Mouse (Mus musculus) midbrain, embryonic 11.5 days (tissue): ENCODE results near the gene Hcn3. TPM values are rescaled to one million over a fixed set of nuclear protein-coding genes. Genes with fewer than 3 reads are reported as not detected.
"Not testable (repeated sequence)": the region's sequence is repeated elsewhere in the genome, so short reads cannot be mapped to it uniquely, and the experiment has no call there.

Source experiments
- ATAC-seq: fragments of 200-750 bp; cut with Nextera tagmentation; 2 replicates; pipeline ENCODE4 v1.8.0; 2017; ENCODE audit warnings: moderate TSS enrichment, moderate library complexity; ENCODE audit not compliant: low FRiP score
- DNase-seq: peaks from one replicate; pipeline ENCODE4 v3.0.0; 2015; ENCODE audit warnings: low spot score; ENCODE audit errors: missing footprints
- H3K27ac ChIP-seq: fragments of 300-500 bp; sonication (generic); 2 replicates; pipeline ENCODE4 v1.5.1; 2014; ENCODE audit warnings: low read depth, low read length
- H3K27me3 ChIP-seq: fragments of 300-500 bp; sonication (generic); 2 replicates; pipeline ENCODE4 v1.6.1; 2014; ENCODE audit warnings: mild to moderate bottlenecking, low read length, moderate library complexity, mixed read lengths; ENCODE audit not compliant: control insufficient read depth, insufficient read depth
- H3K36me3 ChIP-seq: fragments of 300-500 bp; sonication (generic); 2 replicates; pipeline ENCODE4 v1.6.1; 2014; ENCODE audit warnings: mild to moderate bottlenecking, low read length, moderate library complexity, mixed read lengths; ENCODE audit not compliant: control insufficient read depth, insufficient read depth
- H3K4me1 ChIP-seq: fragments of 300-500 bp; sonication (generic); 2 replicates; pipeline ENCODE4 v1.6.1; 2014; ENCODE audit warnings: low read length; ENCODE audit not compliant: control insufficient read depth, insufficient read depth
- H3K4me2 ChIP-seq: fragments of 300-500 bp; sonication (generic); 2 replicates; pipeline ENCODE4 v1.6.1; 2014; ENCODE audit warnings: mild to moderate bottlenecking, moderate library complexity
- H3K4me3 ChIP-seq: fragments of 300-500 bp; sonication (generic); 2 replicates; pipeline ENCODE4 v1.5.1; 2014; ENCODE audit warnings: low read depth, low read length
- H3K9ac ChIP-seq: fragments of 300-500 bp; sonication (generic); 2 replicates; pipeline ENCODE4 v1.6.1; 2014; ENCODE audit warnings: low read length
- H3K9me3 ChIP-seq: fragments of 300-500 bp; sonication (generic); 2 replicates; pipeline ENCODE4 v1.6.1; 2016; ENCODE audit warnings: low read length; ENCODE audit not compliant: control insufficient read depth
- WGBS: fragments of 180-500 bp; shearing (Covaris S2); extraction: QIAGEN DNeasy Blood & Tissue Kit; methylation state at CpG from one replicate; pipeline ENCODE4 v1.1.7; 2014; 5-methylcytosine and 5-hydroxymethylcytosine counted together
- polyA plus RNA-seq: library from polyadenylated mRNA; unstranded; fragments of >200 nt; fragmentation: Nextera tagmentation; extraction: Ambion mirVana; gene quantifications from 2 replicates; pipeline ENCODE4 v1.2.1, GENCODE M21; 2014

The Hcn3 gene
- polyA plus RNA-seq, 1 experiment from 2014 or later = 4.5 TPM

DNA sequence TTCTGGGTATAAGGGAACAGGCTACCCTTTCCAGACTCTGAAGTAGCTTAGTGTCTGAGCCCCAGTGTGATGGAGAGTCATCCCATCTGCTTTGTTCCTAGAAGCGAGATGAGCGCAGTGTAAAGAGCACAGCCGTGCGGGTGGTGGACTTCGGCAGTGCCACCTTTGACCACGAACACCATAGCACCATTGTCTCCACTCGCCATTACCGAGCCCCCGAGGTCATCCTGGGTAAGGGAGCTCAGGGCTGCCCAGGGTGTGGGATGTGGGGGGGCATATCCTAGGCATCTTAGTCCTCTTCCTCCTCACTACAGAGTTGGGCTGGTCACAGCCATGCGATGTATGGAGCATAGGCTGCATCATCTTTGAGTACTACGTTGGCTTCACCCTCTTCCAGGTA lies 14.8 kb upstream of the Hcn3 start:
- DNase-seq (no peak), ATAC-seq (no peak)
- Histone ChIP-seq H3K4me1 (peaks cover 9% of the 10 kb centered on the region), H3K27me3 (no peaks in the 10 kb centered on the region), H3K9me3 (no peaks in the 10 kb centered on the region), H3K9ac (no peak overlapping the region), H3K36me3 (peaks cover 44% of the 10 kb centered on the region), H3K4me3 (no peak overlapping the region), H3K4me2 (no peak overlapping the region), H3K27ac (no peak overlapping the region)
- WGBS = 93% methylated on average over 11 of the region's 11 CpGs

DNA sequence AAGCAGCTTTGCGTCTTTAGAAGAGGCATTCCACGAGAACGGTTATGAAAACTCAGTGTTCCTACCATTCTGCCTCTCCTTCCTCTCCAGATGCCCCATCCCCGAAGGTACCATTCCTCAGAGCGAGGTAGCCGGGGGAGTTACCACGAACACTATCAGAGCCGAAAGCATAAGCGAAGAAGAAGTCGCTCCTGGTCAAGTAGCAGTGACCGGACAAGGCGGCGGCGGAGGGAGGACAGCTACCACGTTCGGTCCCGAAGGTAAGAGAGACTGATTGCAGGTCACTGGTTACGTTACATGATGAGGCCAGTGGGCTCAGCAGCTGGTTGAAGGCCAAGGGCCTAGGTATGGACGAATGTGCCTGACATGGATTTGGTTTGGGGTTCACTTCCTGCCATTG lies 6.9 kb upstream of the Hcn3 start:
- Histone ChIP-seq H3K27ac (no peak overlapping the region), H3K27me3 (no peaks in the 10 kb centered on the region), H3K4me3 (no peak overlapping the region), H3K9me3 (no peaks in the 10 kb centered on the region), H3K4me1 (peaks cover 14% of the 10 kb centered on the region), H3K36me3 (peaks cover 32% of the 10 kb centered on the region), H3K4me2 (no peak overlapping the region), H3K9ac (no peak overlapping the region)
- 95% methylated on average over 19 of the region's 19 CpGs for WGBS
- ATAC-seq (no peak), DNase-seq (no peak)

DNA sequence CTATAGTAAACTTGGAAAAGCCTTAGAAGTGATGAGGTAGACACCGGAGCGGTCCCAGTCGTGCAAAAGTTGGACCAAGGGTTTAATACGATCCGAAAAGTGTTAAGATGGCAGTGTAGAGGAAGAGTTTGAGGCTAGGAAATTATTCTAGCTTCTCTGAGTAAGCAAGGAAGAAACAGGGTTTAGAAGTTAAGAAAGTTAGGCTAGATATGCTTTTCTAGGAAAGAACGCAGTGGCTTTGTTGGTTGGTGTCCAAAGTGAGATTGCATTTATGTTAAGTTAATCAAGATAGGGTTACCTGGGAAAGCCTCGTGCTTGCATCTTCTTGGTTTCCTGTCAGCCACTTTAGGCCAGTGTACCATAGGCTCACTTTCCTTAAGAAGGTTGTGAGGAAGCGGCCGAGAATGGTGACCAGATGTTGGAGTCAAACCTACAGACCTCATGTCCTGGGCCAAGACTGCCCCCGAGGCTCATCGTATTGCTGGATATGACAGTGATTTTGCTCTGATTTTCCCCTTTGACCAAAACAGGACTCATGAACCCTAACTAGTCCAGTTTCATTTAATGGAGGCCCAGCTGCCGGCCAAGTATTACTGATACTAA lies 5.4 kb upstream of the Hcn3 start:
- WGBS = 28% methylated on average over 12 of the region's 12 CpGs
- Histone ChIP-seq H3K4me1 (peaks cover 14% of the 10 kb centered on the region), H3K36me3 (peaks cover 23% of the 10 kb centered on the region), H3K4me3 (peak overlapping the region; percentile 95), H3K27ac (peak overlapping the region; percentile 79), H3K27me3 (no peaks in the 10 kb centered on the region), H3K9ac (peak overlapping the region; percentile 93), H3K9me3 (no peaks in the 10 kb centered on the region), H3K4me2 (peak overlapping the region; percentile 58)
- DNase-seq (peak; percentile 88), ATAC-seq (no peak)

DNA sequence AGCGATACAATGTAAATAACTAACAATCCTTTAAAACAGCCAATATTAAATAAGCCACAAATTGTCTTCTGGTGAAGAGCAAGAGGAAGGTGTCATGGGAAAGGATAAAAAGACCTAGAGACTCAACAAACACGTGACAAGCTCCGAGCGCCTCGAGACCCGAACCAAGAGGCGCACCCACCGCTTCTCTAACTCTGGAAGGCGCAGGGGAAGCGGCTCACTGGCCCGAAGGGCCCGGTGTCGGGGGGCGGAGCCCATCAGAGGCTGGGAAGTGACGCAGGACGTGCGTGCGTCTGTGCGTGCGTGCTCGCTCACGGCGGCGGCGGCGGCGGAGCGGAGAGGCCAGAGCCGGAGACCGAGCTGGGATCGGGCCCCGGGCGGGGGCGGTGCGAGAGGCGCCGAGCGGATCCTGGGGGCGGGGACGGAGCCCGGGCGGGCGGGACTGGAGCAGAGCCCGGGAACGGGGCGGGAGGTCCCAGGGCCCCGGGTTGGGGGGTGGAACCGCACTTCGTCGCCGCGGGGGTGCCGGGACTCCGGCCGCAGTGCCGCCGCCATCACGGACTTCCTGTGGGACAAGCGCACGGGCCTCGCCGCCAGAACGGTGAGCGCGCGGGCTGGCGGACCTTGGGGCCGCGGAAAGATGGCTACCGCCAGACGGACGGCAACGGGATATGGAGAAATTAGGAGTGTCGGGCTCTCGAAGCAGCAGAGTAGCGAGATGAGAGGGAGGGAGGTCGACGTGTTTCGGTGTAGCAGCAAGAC lies 4.7 kb upstream of the Hcn3 start, which contains the start of gene Clk2:
Clk2 (plus strand) TSS at position 290 of the 762 bp plus-strand sequence.
- H3K4me1 ChIP-seq = peaks cover 14% of the 10 kb centered on the region
- peak within 1 kb of the TSS; percentile 79 for H3K27ac ChIP-seq
- under 1% methylated on average over 64 of the region's 79 CpGs for WGBS
- peak within 1 kb of the TSS; percentile 93 for H3K9ac ChIP-seq
- H3K9me3 ChIP-seq = no peaks in the 10 kb centered on the region
- H3K4me2 ChIP-seq = peak within 1 kb of the TSS; percentile 58
- ATAC-seq (peak; percentile 97), DNase-seq (peak; percentile 99)
- peaks cover 18% of the 10 kb centered on the region for H3K36me3 ChIP-seq
- H3K4me3 ChIP-seq = peak within 1 kb of the TSS; percentile 95
- no peaks in the 10 kb centered on the region for H3K27me3 ChIP-seq

DNA sequence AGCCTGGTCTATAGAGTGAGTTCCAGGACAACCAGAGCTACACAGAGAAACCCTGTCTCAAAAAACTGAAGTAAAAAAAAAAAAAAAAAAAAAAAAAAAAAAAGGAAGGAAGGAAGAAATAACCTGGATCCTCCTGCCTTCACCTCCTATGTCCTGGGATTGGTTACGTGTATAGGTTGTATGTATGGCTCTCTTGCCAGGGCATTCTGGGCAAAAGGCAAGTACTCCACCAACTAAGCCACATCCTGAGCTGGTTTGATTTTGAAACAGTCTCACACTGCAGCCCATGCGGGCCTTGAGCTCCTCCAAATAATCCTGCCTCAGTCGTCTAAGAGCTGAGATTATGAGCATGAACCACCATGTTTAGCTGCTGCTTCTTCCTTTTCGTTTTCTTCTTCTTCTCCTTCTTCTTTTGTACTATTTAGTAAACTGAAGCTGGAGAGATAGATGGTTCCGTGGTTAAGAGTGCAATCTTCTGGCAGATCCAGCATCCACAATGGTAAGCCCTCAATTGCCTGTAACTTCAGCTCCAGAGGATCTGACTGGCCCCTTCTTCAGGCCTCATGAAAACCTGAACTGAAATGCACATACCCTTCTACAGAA lies 3.7 kb upstream of the Hcn3 start:
- H3K27ac ChIP-seq = no peak overlapping the region
- DNase-seq (no peak), ATAC-seq (no peak)
- WGBS = 70% methylated on average over 5 of the region's 5 CpGs
- peak overlapping the region; percentile 93; the same call in 1 of the 2 replicates for H3K9ac ChIP-seq
- peaks cover 9% of the 10 kb centered on the region for H3K36me3 ChIP-seq
- H3K4me1 ChIP-seq = peaks cover 14% of the 10 kb centered on the region
- peak overlapping the region; percentile 58 for H3K4me2 ChIP-seq
- no peak overlapping the region for H3K4me3 ChIP-seq
- H3K9me3 ChIP-seq = no peaks in the 10 kb centered on the region
- no peaks in the 10 kb centered on the region for H3K27me3 ChIP-seq

DNA sequence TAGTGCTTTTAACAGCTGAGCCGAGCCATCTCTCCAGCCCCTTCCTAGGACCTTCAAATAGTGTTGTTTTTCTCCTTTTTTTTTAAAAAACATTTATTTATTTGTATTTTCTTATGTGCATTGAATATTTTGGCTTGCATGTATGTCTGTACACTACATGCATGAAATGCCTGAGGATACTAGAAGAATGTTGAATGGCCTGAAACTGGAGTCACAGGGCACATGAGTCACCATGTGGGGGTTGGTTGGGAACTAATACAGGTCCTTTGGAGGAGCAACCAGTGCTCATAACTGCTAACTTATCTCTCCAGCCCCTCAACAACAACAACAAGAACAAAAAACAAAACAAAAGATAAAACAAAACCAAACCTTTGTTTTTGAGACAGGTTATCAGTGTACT lies 3.1 kb upstream of the Hcn3 start:
- 84% methylated on average over 1 of the region's 1 CpGs for WGBS
- peaks cover 3% of the 10 kb centered on the region; the same call in 1 of the 2 replicates for H3K36me3 ChIP-seq
- no peaks in the 10 kb centered on the region for H3K9me3 ChIP-seq
- DNase-seq (no peak), ATAC-seq (no peak)
- no peaks in the 10 kb centered on the region for H3K27me3 ChIP-seq
- no peak overlapping the region for H3K9ac ChIP-seq
- no peak overlapping the region for H3K27ac ChIP-seq
- peaks cover 16% of the 10 kb centered on the region for H3K4me1 ChIP-seq
- no peak overlapping the region for H3K4me2 ChIP-seq
- no peak overlapping the region for H3K4me3 ChIP-seq

DNA sequence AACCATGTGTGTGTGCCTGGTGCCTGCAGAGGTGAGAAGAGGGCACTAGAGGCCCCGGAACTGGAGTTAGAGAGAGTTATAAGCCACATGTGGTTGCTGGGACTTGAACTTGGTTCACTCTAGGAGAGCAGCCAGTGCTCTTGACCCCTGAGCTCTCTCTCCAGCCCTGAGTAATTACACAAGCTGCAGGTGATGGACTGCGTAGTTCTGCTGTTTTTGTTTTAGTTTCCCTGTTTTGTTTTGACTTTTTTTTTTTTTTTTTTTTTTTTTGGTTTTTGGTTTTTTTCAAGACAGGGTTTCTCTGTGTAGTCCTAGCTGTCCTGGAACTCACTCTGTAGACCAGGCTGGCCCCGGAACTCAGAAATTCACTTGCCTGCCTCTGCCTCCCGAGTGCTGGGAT lies 1.8 kb upstream of the Hcn3 start:
- Histone ChIP-seq H3K4me3 (no peak overlapping the region), H3K4me2 (no peak overlapping the region), H3K4me1 (peaks cover 18% of the 10 kb centered on the region), H3K9me3 (no peaks in the 10 kb centered on the region), H3K27me3 (no peaks in the 10 kb centered on the region), H3K9ac (no peak overlapping the region), H3K27ac (no peak overlapping the region), H3K36me3 (no peaks in the 10 kb centered on the region; the same call in 1 of the 2 replicates)
- WGBS = 74% methylated on average over 4 of the region's 4 CpGs
- ATAC-seq = no peak
- DNase-seq = no peak

DNA sequence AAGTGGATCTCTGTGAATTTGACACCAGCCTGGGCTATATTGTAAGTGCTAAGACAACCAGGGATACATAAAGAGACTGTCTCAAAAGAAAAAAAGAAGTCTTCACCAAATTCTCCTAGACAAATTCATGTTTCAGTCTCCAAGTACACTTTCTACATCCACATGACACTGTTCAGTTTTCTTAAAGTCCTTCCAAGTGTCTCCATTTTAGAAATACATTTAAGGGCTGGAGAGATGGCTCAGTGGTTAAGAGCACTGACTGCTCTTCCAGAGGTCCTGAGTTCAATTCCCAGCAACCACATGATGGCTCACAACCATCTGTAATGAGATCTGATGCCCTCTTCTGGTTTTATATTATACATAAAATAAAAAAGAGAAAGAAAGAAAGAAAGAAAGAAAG lies 1.2 kb upstream of the Hcn3 start:
- not testable (repeated sequence) for H3K4me2 ChIP-seq, H3K9me3 ChIP-seq, DNase-seq, H3K4me3 ChIP-seq, H3K9ac ChIP-seq, H3K27ac ChIP-seq, H3K36me3 ChIP-seq, H3K27me3 ChIP-seq, ATAC-seq
- peaks cover 17% of the 10 kb centered on the region for H3K4me1 ChIP-seq

DNA sequence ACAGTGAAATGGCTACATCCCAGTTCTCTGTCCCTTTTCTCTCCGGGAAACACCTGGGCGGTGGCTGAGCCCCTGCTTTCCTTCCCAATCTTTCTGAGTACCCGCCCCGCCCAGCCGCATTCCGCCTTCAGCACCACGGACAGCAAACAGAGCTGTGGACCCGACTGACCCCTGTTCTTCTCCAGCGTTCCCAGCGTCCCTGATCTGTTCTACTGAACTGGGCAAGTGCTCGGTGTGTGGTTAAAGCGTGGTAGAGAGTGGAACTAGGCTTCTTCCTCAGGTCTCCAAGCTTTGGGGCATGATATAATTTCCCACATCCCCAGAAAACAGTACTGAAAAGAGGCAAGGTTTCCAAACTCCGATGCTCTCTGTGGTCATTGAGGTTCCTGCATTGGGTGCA lies 785 bp downstream of the Hcn3 start:
- under 1% methylated on average over 13 of the region's 13 CpGs for WGBS
- H3K27ac ChIP-seq = no peak overlapping the region
- H3K4me3 ChIP-seq = peak overlapping the region; percentile 72
- peak overlapping the region; percentile 98 for H3K4me2 ChIP-seq
- peak overlapping the region; percentile 71 for H3K9ac ChIP-seq
- H3K36me3 ChIP-seq = no peaks in the 10 kb centered on the region
- no peaks in the 10 kb centered on the region for H3K27me3 ChIP-seq
- H3K9me3 ChIP-seq = no peaks in the 10 kb centered on the region
- peaks cover 7% of the 10 kb centered on the region; the same call in 1 of the 2 replicates for H3K4me1 ChIP-seq
- peak; percentile 94 for DNase-seq
- ATAC-seq = no peak
